1 mouse cellular context compared by ENCODE assay signal in the genomic region with DNA sequence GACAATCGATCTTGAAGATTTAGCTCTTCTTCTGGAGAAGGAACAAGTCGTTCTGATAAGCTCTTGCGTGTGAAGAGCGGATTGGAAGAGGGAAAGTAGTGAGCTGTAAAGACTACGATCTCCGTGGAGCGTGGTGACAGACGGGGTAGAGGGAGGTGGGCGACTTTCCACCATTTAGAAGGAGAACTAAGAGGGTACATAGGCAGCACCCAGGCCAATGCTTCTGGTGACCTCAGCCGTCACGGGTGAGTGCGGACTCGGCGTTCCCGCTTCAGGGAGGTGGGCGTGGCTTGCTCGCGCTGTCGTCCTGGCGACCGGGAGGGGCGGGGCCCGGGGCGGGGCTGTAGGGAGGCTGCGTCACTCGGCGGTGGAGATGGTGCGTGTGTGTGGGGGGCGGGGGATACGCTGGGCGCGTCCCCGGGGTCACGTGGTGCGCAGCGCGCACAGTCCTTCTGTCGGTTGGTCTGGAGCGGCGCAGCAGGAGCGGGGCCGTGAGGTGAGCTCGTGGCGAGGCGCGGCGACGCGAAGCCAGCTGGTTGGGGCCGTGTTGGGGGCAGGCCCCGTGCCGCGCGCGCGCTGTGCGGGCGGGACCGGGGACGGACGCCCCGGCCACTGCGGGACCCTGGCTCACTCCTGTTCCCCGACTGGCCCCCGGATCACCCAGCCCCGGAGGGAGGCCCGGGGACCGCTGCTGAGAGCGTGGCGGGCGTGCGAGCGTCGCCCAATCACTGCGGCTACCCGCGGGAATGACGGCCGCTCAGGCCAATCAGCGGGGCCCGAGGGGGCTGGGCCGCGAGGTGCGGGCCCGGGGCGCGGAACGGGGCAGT.
TF ChIP-seq lines count a peak whose summit lies in the region.

Gene Phf20, plus strand, starts transcription at position 165 of the 827 bp plus-strand sequence.

TF ChIP-seq in CH12.LX, 34 proteins besides CTCF, POLR2A, EP300 and RAD21 (continued from another document):
- peak; percentile 15; the same call in 1 of the 2 replicates for TF ChIP-seq ZMIZ1 (IDR thresholded peaks at IDR 0.05; ENCODE audit: low read depth, low read length)
- TF ChIP-seq JUN (IDR thresholded peaks at IDR 0.05; ENCODE audit: insufficient read depth, low read depth, low read length), result no peak
- peak; percentile 61; the same call in 1 of the 2 replicates for TF ChIP-seq TCF12 (IDR thresholded peaks at IDR 0.05; ENCODE audit: low read depth, low read length)
- TF ChIP-seq HCFC1 (IDR thresholded peaks at IDR 0.05; ENCODE audit: low read depth, low read length), result no peak; the same call in 1 of the 2 replicates
- TF ChIP-seq KAT2A (IDR thresholded peaks at IDR 0.05; ENCODE audit: insufficient replicate concordance, low read length), result no peak
- peak; percentile 93 for TF ChIP-seq MXI1 (IDR thresholded peaks at IDR 0.05; ENCODE audit: low read depth, low read length)
- TF ChIP-seq MAZ (IDR thresholded peaks at IDR 0.05; ENCODE audit: low read depth, low read length), result no peak
- peak; percentile 97 for TF ChIP-seq USF1 (IDR thresholded peaks at IDR 0.05; ENCODE audit: low read depth, low read length)
- no peak for TF ChIP-seq SMC3 (IDR thresholded peaks at IDR 0.05; ENCODE audit: low read depth, low read length)
- peak; percentile 91 for TF ChIP-seq USF2 (conservative IDR thresholded peaks at IDR 0.05; ENCODE audit: low read depth, low read length)
- no peak; the same call in 1 of the 2 replicates for TF ChIP-seq ELF1 (IDR thresholded peaks at IDR 0.05; ENCODE audit: low read depth, low read length)
- TF ChIP-seq E2F4 (IDR thresholded peaks at IDR 0.05; ENCODE audit: insufficient replicate concordance, low read depth, low read length), result no peak
- no peak; the same call in 1 of the 2 replicates for TF ChIP-seq SIN3A (IDR thresholded peaks at IDR 0.05; ENCODE audit: low read length)
- TF ChIP-seq TBP (conservative IDR thresholded peaks at IDR 0.05; ENCODE audit: low read depth, low read length), result no peak; the same call in 1 of the 2 replicates
- TF ChIP-seq NRF1 (IDR thresholded peaks at IDR 0.05; ENCODE audit: low read depth, low read length), result peak; percentile 66
- TF ChIP-seq MAFK (IDR thresholded peaks at IDR 0.05; ENCODE audit: insufficient replicate concordance, low read length), result no peak
- TF ChIP-seq IRF4 (IDR thresholded peaks at IDR 0.05; ENCODE audit: low read depth, low read length), result no peak
- peak; percentile 65 for TF ChIP-seq NELFE (IDR thresholded peaks at IDR 0.05; ENCODE audit: low read depth, low read length)
